ENCODE assay signal across 11 mouse cellular contexts in the genomic region with DNA sequence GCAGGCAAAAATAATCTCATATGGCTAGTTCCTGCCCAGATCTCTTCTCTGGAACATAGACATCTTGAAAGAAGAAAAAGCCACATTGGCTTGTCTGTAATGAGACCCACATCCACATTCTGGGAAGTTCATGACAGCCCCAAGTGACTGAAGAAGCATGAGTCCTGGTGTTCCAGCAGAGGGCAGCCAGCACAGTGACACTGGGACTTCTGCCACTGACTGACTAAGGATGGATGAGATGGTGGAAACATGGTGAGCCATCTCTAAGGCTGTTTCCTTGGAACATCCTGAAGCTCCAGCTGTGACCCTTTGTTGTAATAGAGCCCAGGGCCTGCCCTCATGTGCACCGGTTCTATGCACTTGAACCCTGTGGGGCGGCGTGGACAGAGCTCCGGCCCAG. TPM values are rescaled to one million over a fixed set of nuclear protein-coding genes. Genes with fewer than 3 reads are reported as not detected.
A peak's percentile ranks its signal among the peaks of the same experiment; 100 is the strongest.
DNase-seq lines count a peak whose midpoint lies in the region; ATAC-seq and TF ChIP-seq lines count a peak whose summit lies in the region.
"Had no signal": no experiment of that assay in that cellular context is flagged by ENCODE, and none has a peak within 500 bp of the region (broad histone marks: within the 10 kb centered on the region; RNA-seq: fewer than 3 reads in every experiment).

No protein-coding gene starts in this region.

- no peaks in the 10 kb centered on the region for H3K9me3 ChIP-seq in forebrain, postnatal 0 days (ENCODE audit: low read length)
- no peaks in the 10 kb centered on the region for H3K9me3 ChIP-seq in forebrain, embryonic 15.5 days
- H3K9me3 ChIP-seq: liver, embryonic 13.5 days; midbrain, embryonic 15.5 days had no signal

- H3K4me1 ChIP-seq in forebrain, postnatal 0 days (ENCODE audit: insufficient read depth) = no peaks in the 10 kb centered on the region
- H3K4me1 ChIP-seq in forebrain, embryonic 15.5 days = no peaks in the 10 kb centered on the region
- H3K4me1 ChIP-seq: liver, embryonic 13.5 days; midbrain, embryonic 15.5 days had no signal

- H3K27me3 ChIP-seq in forebrain, postnatal 0 days (ENCODE audit: insufficient read depth, low read length) = no peaks in the 10 kb centered on the region
- no peaks in the 10 kb centered on the region for H3K27me3 ChIP-seq in forebrain, embryonic 15.5 days
- H3K27me3 ChIP-seq: liver, embryonic 13.5 days; midbrain, embryonic 15.5 days had no signal

- no peak for TF ChIP-seq POLR2A in brain, embryonic 14.5 days (IDR thresholded peaks at IDR 0.05; ENCODE audit: borderline replicate concordance, extremely low read depth, insufficient read depth, insufficient read length, poor library complexity, severe bottlenecking)

- H3K36me3 ChIP-seq in forebrain, postnatal 0 days (ENCODE audit: insufficient read depth) = no peaks in the 10 kb centered on the region
- H3K36me3 ChIP-seq in forebrain, embryonic 15.5 days = no peaks in the 10 kb centered on the region
- H3K36me3 ChIP-seq: liver, embryonic 13.5 days; midbrain, embryonic 15.5 days had no signal

- WGBS in forebrain, postnatal 0 days = 92% methylated on average over 4 of the region's 4 CpGs
- WGBS in forebrain, embryonic 15.5 days = 83% methylated on average over 4 of the region's 4 CpGs

- H3K4me2 ChIP-seq in forebrain, postnatal 0 days (ENCODE audit: low read depth) = no peak overlapping the region
- no peak overlapping the region for H3K4me2 ChIP-seq in forebrain, embryonic 15.5 days (replicated peaks)
- H3K4me2 ChIP-seq: liver, embryonic 13.5 days; midbrain, embryonic 15.5 days had no signal

- H3K9ac ChIP-seq in forebrain, postnatal 0 days = no peak overlapping the region
- H3K9ac ChIP-seq in forebrain, embryonic 15.5 days (replicated peaks) = no peak overlapping the region
- H3K9ac ChIP-seq: liver, embryonic 13.5 days; midbrain, embryonic 15.5 days had no signal

- ATAC-seq in forebrain, postnatal 0 days = no peak
- ATAC-seq in forebrain, embryonic 15.5 days (replicated peaks) = no peak
- ATAC-seq: midbrain, embryonic 15.5 days had no signal

- H3K4me3 ChIP-seq in forebrain, postnatal 0 days (ENCODE audit: low read depth, low read length) = no peak overlapping the region
- no peak overlapping the region for H3K4me3 ChIP-seq in forebrain, embryonic 15.5 days
- no peak overlapping the region for H3K4me3 ChIP-seq in layer of hippocampus, adult 2 months
- H3K4me3 ChIP-seq: liver, embryonic 13.5 days; midbrain, embryonic 15.5 days had no signal

- no peak for DNase-seq in forebrain, postnatal 0 days
- no peak for DNase-seq in layer of hippocampus, adult 2 months (ENCODE audit: low spot score in 2 of 2)
- no peak for DNase-seq in layer of hippocampus, adult 8-10 months (ENCODE audit: low spot score in 2 of 2)
- DNase-seq in brain, embryonic 14.5 days (ENCODE audit: low read depth) = no peak
- DNase-seq in lung, postnatal 10 days = peak; percentile 77
- no peak for DNase-seq in spleen, postnatal 4 days (ENCODE audit: low spot score in 2 of 2)
- no peak for DNase-seq in layer of hippocampus, postnatal 10 days (ENCODE audit: low spot score in 2 of 2)
- DNase-seq: cerebellum, postnatal 36 days; liver, embryonic 13.5 days had no signal

- peak; percentile 34; the same call in 1 of the 2 replicates for TF ChIP-seq CTCF in forebrain, postnatal 0 days (IDR thresholded peaks at IDR 0.05; ENCODE audit: low read depth)
- TF ChIP-seq CTCF in layer of hippocampus, adult 2 months (conservative IDR thresholded peaks at IDR 0.05) = peak; percentile 70
- 0 out of 2 replicates have a peak, but pooled peaks have one; percentile 14 for TF ChIP-seq CTCF in brain, embryonic 14.5 days (IDR thresholded peaks at IDR 0.05; ENCODE audit: borderline replicate concordance, extremely low read depth, insufficient read depth, insufficient read length)

- H3K27ac ChIP-seq in forebrain, postnatal 0 days (ENCODE audit: low read depth, low read length) = no peak overlapping the region
- no peak overlapping the region for H3K27ac ChIP-seq in forebrain, embryonic 15.5 days (replicated peaks)
- H3K27ac ChIP-seq in layer of hippocampus, adult 2 months = no peak overlapping the region
- H3K27ac ChIP-seq: liver, embryonic 13.5 days; midbrain, embryonic 15.5 days had no signal

RNA-seq across cellular contexts. Expression of a gene that starts 25.7 kb away (rescaled TPM):
- total RNA-seq in forebrain, postnatal 0 days (2014; rRNA removed) = 0.23 TPM in 1 of 2 replicates, not detected in the other
- 0.09 and 0.45 TPM in 2 replicates for polyA plus RNA-seq in forebrain, postnatal 0 days (2015; fragmentation: Nextera tagmentation; extraction: Ambion mirVana)
- 0.11 and 0.15 TPM in 2 replicates for polyA plus RNA-seq in forebrain, embryonic 15.5 days (2015; fragmentation: Nextera tagmentation; extraction: Ambion mirVana)
- not detected for total RNA-seq in layer of hippocampus, adult 2 months (2021)
- total RNA-seq in layer of hippocampus, adult 8-10 months (2022) = 1 to 10 TPM in 2 of 4 experiments, not detected in 2; 2.8 to 3.2 TPM
- 0.20 and 0.31 TPM in 2 replicates for polyA plus RNA-seq in brain, embryonic 14.5 days (2012; rRNA removed)
- under 1 TPM; 0.11 TPM for total RNA-seq in layer of hippocampus, postnatal 10 days (2021)
- polyA plus RNA-seq: liver, embryonic 13.5 days had no signal

Comparison
In these comparisons a context has a peak if more than half of its experiments do, and no peak if none do; other contexts are left out.
1. CTCF ChIP-seq: peak in every context shown above with its lines; median percentile 70 in layer of hippocampus, adult 2 months; 34 in forebrain, postnatal 0 days; 14 in brain, embryonic 14.5 days.